Mouse (Mus musculus) liver, embryonic 14.5 days (tissue): Measurements from ENCODE around the gene Wrnip1.

ENCODE experiments used
- CTCF ChIP-seq: IDR thresholded peaks from 2 replicates; pipeline ENCODE4 v1.5.1; 2016; ENCODE audit warnings: antibody characterized with exemption, low read depth, control low read depth
- EP300 ChIP-seq: IDR thresholded peaks from 2 replicates; pipeline ENCODE4 v1.6.1; 2016; ENCODE audit warnings: antibody characterized with exemption, low read depth

GRCm38 (mm10) chr13:32799131-32799530, 2.7 kb upstream of the Wrnip1 start:
- TF ChIP-seq EP300 (no peak), CTCF (no peak)
